Mouse (Mus musculus) heart, postnatal 0 days (tissue): ENCODE data around the gene Snapc4. TPM values are rescaled to one million over a fixed set of nuclear protein-coding genes. Genes with fewer than 3 reads are reported as not detected.

ENCODE experiments used
- ATAC-seq: fragments of 200-750 bp; cut with Nextera tagmentation; 2 replicates; pipeline ENCODE4 v1.8.0; 2017; ENCODE audit warnings: low read depth, moderate number of reproducible peaks, moderate library complexity; ENCODE audit not compliant: insufficient read depth
- DNase-seq: peaks from one replicate; pipeline ENCODE4 v3.0.0-alpha.2; 2016; ENCODE audit warnings: low spot score
- H3K27ac ChIP-seq: fragments of 300-500 bp; sonication (generic); 2 replicates; pipeline ENCODE4 v1.5.1; 2014; ENCODE audit warnings: low read depth, mild to moderate bottlenecking
- H3K27me3 ChIP-seq: fragments of 300-500 bp; sonication (generic); 2 replicates; pipeline ENCODE4 v1.6.1; 2014; ENCODE audit warnings: low read length, mixed read lengths; ENCODE audit not compliant: control insufficient read depth, insufficient read depth
- H3K36me3 ChIP-seq: fragments of 300-500 bp; sonication (generic); replicated peaks from 2 replicates; pipeline ENCODE4 v1.6.1; 2014; ENCODE audit warnings: low read length, mixed read lengths; ENCODE audit not compliant: control insufficient read depth, insufficient read depth
- H3K4me1 ChIP-seq: fragments of 300-500 bp; sonication (generic); 2 replicates; pipeline ENCODE4 v1.6.1; 2014; ENCODE audit warnings: antibody characterized with exemption; ENCODE audit not compliant: control insufficient read depth, insufficient read depth
- H3K4me2 ChIP-seq: fragments of 300-500 bp; sonication (generic); 2 replicates; pipeline ENCODE4 v1.6.1; 2014; ENCODE audit warnings: low read depth, mild to moderate bottlenecking, low read length, moderate library complexity
- H3K4me3 ChIP-seq: fragments of 300-500 bp; sonication (generic); 2 replicates; pipeline ENCODE4 v1.5.1; 2014; ENCODE audit warnings: low read depth, low read length
- H3K9ac ChIP-seq: fragments of 300-500 bp; sonication (generic); replicated peaks from 2 replicates; pipeline ENCODE4 v1.6.1; 2014; ENCODE audit warnings: low read depth, low read length, mixed read lengths
- H3K9me3 ChIP-seq: fragments of 300-500 bp; sonication (generic); replicated peaks from 2 replicates; pipeline ENCODE4 v1.6.1; 2016; ENCODE audit warnings: low read length; ENCODE audit not compliant: control insufficient read depth
- CTCF ChIP-seq: IDR thresholded peaks from 2 replicates; pipeline ENCODE4 v1.5.1; 2016; ENCODE audit warnings: antibody characterized with exemption, control low read depth, low read depth
- EP300 ChIP-seq: IDR thresholded peaks from 2 replicates; pipeline ENCODE4 v1.6.1; 2016; ENCODE audit warnings: antibody characterized with exemption, low read depth
- WGBS: fragments of 180-500 bp; shearing (Covaris S2); extraction: QIAGEN DNeasy Blood & Tissue Kit; methylation state at CpG from one replicate; pipeline ENCODE4 v1.1.7; 2014; 5-methylcytosine and 5-hydroxymethylcytosine counted together
- polyA plus RNA-seq: library from polyadenylated mRNA; unstranded; fragments of >200 nt; fragmentation: Nextera tagmentation; extraction: Ambion mirVana; gene quantifications from 2 replicates; pipeline ENCODE4 v1.2.1, GENCODE M21; 2015
- total RNA-seq: library from RNA; depleted of rRNA; stranded (reverse); fragments of >200 nt; gene quantifications from 2 replicates; pipeline ENCODE4 v1.2.3, GENCODE M21; 2014; ENCODE audit warnings: low replicate concordance

Snapc4 gene
- total and polyA plus RNA-seq, 2 experiments from 2014 or later: 8.1 to 9.6 TPM

DNA sequence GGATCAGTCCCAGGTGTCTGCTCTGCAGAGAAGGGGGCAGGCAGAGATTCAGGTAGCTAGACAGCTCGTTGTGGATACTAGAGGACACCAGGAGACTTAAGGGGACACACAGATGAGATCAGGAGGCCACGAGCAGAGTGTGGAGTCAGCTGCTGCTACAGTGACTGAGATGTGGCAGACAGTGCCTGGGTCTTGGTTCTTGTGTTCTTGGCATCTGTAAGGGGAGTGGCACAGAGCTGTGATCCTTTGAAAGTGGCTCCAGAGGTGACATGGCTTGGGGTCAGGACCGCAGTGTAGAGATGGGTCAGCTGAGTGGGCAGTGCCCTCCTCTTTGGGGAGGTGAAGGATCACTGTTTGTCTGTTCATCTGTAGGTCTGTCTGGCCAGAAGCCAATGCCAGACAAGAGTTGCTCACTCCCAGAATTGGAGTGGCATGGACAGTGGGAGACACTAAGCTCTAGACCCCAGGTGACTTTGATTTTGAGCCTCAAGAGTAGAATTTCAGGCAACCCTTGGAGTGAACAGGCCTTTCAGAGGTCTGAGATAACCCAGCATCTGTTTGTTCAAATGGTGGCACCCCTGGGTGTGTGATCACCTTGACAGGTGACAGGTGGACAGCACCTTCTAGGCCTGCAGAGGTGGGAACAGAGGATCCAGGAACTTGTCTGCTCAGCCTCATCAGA, 62.3 kb downstream of the Snapc4 start:
- Histone ChIP-seq H3K4me3 (no peak overlapping the region), H3K4me2 (no peak overlapping the region), H3K9ac (no peak overlapping the region), H3K36me3 (no peaks in the 10 kb centered on the region), H3K27me3 (no peaks in the 10 kb centered on the region), H3K27ac (no peak overlapping the region), H3K4me1 (peaks cover 27% of the 10 kb centered on the region), H3K9me3 (no peaks in the 10 kb centered on the region)
- TF ChIP-seq CTCF (no peak), EP300 (no peak)
- DNase-seq: no peak
- WGBS: 83% methylated on average over 3 of the region's 3 CpGs
- ATAC-seq: no peak

- TF ChIP-seq CTCF (no peak), EP300 (no peak)
- H3K9ac ChIP-seq: no peak overlapping the region
- H3K9me3 ChIP-seq: no peaks in the 10 kb centered on the region
- H3K4me2 ChIP-seq: peak overlapping the region; percentile 93
- no peak overlapping the region for H3K4me3 ChIP-seq
- 49% methylated on average over 3 of the region's 3 CpGs for whole genome bisulfite sequencing
- peaks cover 27% of the 10 kb centered on the region for H3K4me1 ChIP-seq
- DNase-seq: no peak
- no peaks in the 10 kb centered on the region for H3K27me3 ChIP-seq
- peak overlapping the region; percentile 92; the same call in 1 of the 2 replicates for H3K27ac ChIP-seq
- no peaks in the 10 kb centered on the region for H3K36me3 ChIP-seq
- ATAC-seq: no peak
Observed at GRCm38 (mm10) chr2:26317371-26317770, 63.1 kb downstream of the Snapc4 start.

GRCm38 (mm10) chr2:26316576-26317246, 63.7 kb downstream of the Snapc4 start:
- TF ChIP-seq CTCF (no peak), EP300 (no peak)
- ATAC-seq: no peak
- WGBS: 48% methylated on average over 9 of the region's 9 CpGs
- H3K36me3 ChIP-seq: no peaks in the 10 kb centered on the region
- DNase-seq: no peak
- peak overlapping the region; percentile 92; the same call in 1 of the 2 replicates for H3K27ac ChIP-seq
- no peaks in the 10 kb centered on the region for H3K9me3 ChIP-seq
- H3K4me2 ChIP-seq: peak overlapping the region; percentile 93
- H3K27me3 ChIP-seq: no peaks in the 10 kb centered on the region
- peak overlapping the region; percentile 93 for H3K4me3 ChIP-seq
- peak overlapping the region; percentile 91 for H3K9ac ChIP-seq
- H3K4me1 ChIP-seq: peaks cover 24% of the 10 kb centered on the region

- DNase-seq: no peak
- 0% methylated on average over 11 of the region's 11 CpGs for WGBS
- H3K4me1 ChIP-seq: peaks cover 23% of the 10 kb centered on the region
Observed at GRCm38 (mm10) chr2:26315925-26316311, 64.5 kb downstream of the Snapc4 start.

GRCm38 (mm10) chr2:26315072-26315924, 65.2 kb downstream of the Snapc4 start, which contains the start of gene Gpsm1:
TSS of gene Gpsm1 (plus strand) at chr2:26315515.
- H3K4me3 ChIP-seq: peak within 1 kb of the TSS; percentile 93
- no peaks in the 10 kb centered on the region for H3K27me3 ChIP-seq
- peaks cover 23% of the 10 kb centered on the region for H3K4me1 ChIP-seq
- TF ChIP-seq CTCF: no peak
- H3K36me3 ChIP-seq: no peaks in the 10 kb centered on the region
- peak within 1 kb of the TSS; percentile 92 for H3K27ac ChIP-seq
- no peaks in the 10 kb centered on the region for H3K9me3 ChIP-seq
- ATAC-seq (peak; percentile 75), DNase-seq (peak; percentile 67)
- peak within 1 kb of the TSS; percentile 93 for H3K4me2 ChIP-seq
- H3K9ac ChIP-seq: peak within 1 kb of the TSS; percentile 91
- 1% methylated on average over 63 of the region's 66 CpGs for WGBS

More at GRCm38 (mm10) chr2:26315925-26316311, 64.5 kb downstream of the Snapc4 start:
- peak overlapping the region; percentile 93 for H3K4me3 ChIP-seq
- H3K27ac ChIP-seq: peak overlapping the region; percentile 92
- no peaks in the 10 kb centered on the region for H3K27me3 ChIP-seq
- TF ChIP-seq EP300 (no peak), CTCF (no peak)
- H3K4me2 ChIP-seq: peak overlapping the region; percentile 93
- H3K9me3 ChIP-seq: no peaks in the 10 kb centered on the region
- peak; percentile 7 for ATAC-seq
- no peaks in the 10 kb centered on the region for H3K36me3 ChIP-seq
- H3K9ac ChIP-seq: peak overlapping the region; percentile 91
